Mouse (Mus musculus): ENCODE data around the gene Pogz.

- TF ChIP-seq CTCF (IDR thresholded peaks at IDR 0.05; ENCODE audit: extremely low read depth, insufficient read depth, low read length) (no peak), POLR2A (IDR thresholded peaks at IDR 0.05; ENCODE audit: extremely low read depth, insufficient read depth, low read length) (no peak)
Measured at GRCm38 (mm10) chr3:94849338-94849737, 12.0 kb downstream of the Pogz start.

All from cortical plate, adult 2 months (tissue).